Mouse (Mus musculus): ENCODE results near the gene Casq1.

The Casq1 gene

DNA sequence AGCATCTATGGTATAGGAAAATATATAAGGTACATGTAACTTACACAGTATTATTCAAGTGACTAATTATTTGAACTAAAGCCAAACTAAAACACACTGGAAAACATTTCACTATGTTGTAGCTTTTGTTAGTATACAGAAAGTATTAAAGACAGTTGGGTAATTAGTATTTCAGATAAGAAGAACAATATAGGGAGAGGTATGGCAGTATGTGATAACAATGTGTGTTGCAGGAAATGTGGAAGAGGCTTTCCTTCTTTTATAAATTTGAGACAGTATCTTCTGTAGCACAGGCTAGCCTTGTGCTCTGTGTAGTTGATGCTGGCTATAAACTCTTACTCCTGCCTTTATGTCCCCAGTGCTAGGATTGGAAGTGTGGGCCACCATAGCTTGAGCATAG lies 35.8 kb downstream of the Casq1 start:
- no peak for DNase-seq (ENCODE audit: extremely low spot score, low read depth, low spot score)

DNA sequence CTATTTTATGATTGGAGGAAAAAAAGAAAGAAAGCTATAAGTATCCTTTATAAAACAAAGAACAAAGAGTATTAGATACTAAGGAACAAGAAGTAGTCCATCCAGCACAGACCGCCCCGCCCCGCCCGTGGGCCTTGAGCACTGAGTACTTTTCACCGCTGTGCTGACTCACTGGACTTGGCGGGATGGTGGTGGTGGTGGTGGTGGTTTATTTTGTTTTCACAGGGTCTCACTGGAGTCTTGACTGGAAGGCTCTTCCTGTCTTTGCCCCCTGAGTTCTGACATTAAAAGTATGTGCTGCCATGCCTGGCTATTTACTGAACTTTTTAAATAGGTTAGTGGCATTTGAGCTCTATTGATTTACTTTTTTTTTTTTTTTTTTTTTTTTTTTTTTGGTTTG lies 36.6 kb downstream of the Casq1 start:
- no peak for DNase-seq (ENCODE audit: extremely low spot score, low read depth, low spot score)

DNA sequence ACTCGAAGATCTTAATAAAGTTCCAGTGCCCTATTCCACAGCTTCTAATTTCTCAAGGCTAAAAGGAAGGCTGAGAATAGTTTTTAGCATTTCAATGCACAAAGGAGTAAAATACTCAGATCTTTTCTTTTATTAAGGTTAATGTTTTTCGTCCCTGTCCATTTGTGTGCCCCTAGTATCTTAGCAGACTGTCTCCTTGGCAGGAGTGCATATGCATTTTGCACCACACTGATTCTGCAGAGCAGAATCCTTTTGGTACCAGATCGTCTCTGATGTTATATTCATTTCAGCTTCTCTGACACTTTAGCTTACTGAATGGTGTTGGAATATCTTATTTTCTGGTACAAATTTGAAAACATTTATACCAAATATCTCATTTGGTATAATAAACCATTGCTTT lies 37.9 kb downstream of the Casq1 start:
- DNase-seq (ENCODE audit: extremely low spot score, low read depth, low spot score), result no peak

GRCm38 (mm10) chr1:172180881-172181280 lies 38.8 kb downstream of the Casq1 start:
- no peak for DNase-seq (ENCODE audit: extremely low spot score, low read depth, low spot score)

- DNase-seq (ENCODE audit: extremely low spot score, low read depth, low spot score), result no peak
Observed at GRCm38 (mm10) chr1:172179102-172179501, 40.6 kb downstream of the Casq1 start.

DNA sequence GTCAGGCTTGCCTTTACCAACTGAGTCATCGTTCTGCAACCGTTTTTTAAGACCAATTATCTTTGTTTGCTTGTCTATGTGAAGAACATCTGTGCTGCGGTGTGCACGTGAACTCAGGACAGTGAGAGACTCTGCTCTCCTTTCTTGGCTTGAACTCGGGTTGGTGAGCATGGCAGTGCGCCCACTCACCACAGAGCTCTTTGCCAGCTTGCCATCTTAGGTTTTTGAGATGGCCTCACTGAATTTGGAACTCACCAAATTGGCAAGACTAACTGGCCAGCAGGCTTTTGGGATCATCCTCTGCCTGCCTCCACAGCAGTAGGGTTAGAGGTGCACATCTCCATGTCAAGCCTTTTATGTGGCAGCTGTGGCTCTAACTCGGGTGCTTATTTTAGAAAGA lies 41.9 kb downstream of the Casq1 start:
- no peak for DNase-seq (ENCODE audit: extremely low spot score, low read depth, low spot score)

DNA sequence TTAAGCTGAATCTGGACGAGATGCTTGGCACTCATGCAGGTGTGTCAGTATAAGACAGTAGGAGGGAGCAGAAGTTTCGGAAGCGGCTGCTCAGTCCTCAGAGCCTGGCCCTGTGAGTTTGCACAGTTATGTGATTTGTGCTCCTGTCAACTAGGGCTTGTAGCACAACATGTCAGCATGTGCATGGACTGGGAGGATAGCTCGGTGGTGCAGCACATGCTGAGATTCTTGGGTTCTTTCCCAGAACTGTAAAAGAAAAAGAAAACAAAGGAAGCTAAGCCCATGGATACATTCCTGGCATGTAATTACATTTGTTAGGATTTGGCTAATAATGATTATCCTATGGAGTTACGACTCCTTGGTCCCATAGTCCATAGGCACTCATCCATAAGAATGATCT lies 46.5 kb downstream of the Casq1 start:
- DNase-seq (ENCODE audit: extremely low spot score, low read depth, low spot score), result no peak

GRCm38 (mm10) chr1:172172381-172172780 lies 47.3 kb downstream of the Casq1 start:
- DNase-seq (ENCODE audit: extremely low spot score, low read depth, low spot score), result no peak

- no peak for DNase-seq (ENCODE audit: extremely low spot score, low read depth, low spot score)
Observed at GRCm38 (mm10) chr1:172169809-172170208, 49.9 kb downstream of the Casq1 start.

DNA sequence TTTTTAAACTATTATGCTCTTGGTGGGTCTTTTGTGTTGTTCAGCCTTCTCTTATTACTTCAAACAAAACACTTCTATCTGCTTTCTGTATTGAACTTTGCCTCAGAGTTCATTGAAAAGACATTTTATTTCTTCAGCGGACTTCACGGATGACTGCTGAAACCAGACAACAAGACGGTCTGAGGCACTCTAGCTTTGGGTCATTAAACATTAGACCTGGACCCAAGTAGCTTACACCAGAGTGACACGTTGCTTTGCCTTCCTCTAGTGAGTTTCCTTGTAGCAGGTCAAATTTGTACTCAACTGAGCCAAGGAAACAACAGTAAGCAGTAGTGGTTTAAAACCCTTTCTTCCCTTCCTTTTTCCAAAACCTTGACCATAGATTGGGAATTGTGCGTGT lies 51.8 kb downstream of the Casq1 start:
- no peak for DNase-seq (ENCODE audit: extremely low spot score, low read depth, low spot score)

- DNase-seq (ENCODE audit: extremely low spot score, low read depth, low spot score), result no peak
Observed at GRCm38 (mm10) chr1:172162959-172163358, 56.7 kb downstream of the Casq1 start.

- no peak for DNase-seq (ENCODE audit: extremely low spot score, low read depth, low spot score)
Observed at GRCm38 (mm10) chr1:172162009-172162408, 57.7 kb downstream of the Casq1 start.

DNA sequence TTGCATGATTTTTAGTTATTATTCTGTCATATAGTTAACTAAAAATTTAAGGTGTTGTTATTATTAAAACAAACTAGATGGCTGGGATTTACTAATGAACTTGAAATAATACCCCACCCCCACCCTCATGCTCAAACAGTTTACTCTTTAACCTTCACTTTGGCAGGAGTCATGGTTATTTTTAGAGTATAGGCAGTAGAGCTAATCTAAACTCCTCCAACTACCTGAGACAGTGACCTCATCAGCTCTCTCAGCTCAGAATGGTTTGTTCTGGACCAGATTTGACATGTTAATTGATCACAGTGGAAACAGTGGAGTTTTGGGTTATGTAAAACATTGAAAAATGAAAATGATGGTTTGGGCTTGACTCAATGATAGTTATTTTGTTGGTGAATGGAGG lies 59.2 kb downstream of the Casq1 start:
- no peak for DNase-seq (ENCODE audit: extremely low spot score, low read depth, low spot score)

- no peak for DNase-seq (ENCODE audit: extremely low spot score, low read depth, low spot score)
Observed at GRCm38 (mm10) chr1:172159970-172160369, 59.7 kb downstream of the Casq1 start.
